Mouse (Mus musculus) cerebral cortex, adult 2 months (tissue): ENCODE data around the gene Stam.

Experiments used
- WGBS: fragments of 180-500 bp; shearing (Covaris S2); methylation state at CpG from one replicate; pipeline ENCODE4 v1.1.7; 2018; 5-methylcytosine and 5-hydroxymethylcytosine counted together

Gene Stam

DNA sequence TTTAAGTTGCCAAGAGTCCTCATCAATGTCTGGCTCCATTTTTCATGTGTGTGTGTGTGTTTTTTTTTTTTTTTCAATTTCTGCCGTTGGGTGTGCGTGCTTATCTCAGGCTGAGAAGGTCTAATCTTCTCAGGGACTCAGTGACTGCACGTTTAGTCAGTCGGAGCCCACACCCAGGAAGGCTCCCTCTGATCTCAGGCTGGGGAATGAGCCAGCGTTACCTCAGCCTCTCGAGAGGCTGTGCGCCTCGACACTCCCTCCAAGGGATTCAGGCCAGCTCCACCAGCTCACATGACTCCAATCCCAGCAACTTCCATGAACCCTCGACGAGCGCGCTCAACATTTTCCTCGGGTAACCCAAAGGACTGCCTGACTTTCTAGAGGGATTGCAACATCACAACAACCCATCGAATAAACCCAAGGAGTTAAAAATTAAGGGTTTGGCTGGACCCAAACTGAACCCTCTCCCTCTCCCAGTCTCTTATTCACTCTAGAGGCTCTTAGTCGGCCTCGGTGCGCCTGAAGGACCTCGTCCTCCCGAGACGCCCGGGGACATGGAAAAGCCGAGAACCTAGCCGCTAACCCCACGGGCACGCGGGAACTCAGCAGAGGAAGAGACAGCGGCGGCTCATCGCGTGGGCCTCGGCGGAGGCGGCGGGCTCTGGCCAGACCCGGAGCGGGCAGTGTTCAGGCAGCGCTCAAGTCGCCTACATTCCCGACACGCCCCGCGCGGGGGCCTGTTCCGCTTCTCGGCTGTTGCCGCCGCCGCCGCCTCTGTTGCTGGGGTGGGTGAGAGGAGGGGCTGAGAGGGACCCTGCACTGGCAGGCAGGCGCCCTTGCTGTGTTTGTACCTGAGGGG is at the start of gene Stam:
Gene Stam (plus strand): TSS at position 737 of the 859 bp plus-strand sequence.
- under 1% methylated on average over 50 of the region's 50 CpGs for WGBS

GRCm38 (mm10) chr2:14041249-14041648 is 32.6 kb upstream of the Stam start:
- 100% methylated on average over 2 of the region's 2 CpGs for WGBS

- WGBS: 88% methylated on average over 3 of the region's 3 CpGs
Observed at GRCm38 (mm10) chr2:14043011-14043410, 30.9 kb upstream of the Stam start.

DNA sequence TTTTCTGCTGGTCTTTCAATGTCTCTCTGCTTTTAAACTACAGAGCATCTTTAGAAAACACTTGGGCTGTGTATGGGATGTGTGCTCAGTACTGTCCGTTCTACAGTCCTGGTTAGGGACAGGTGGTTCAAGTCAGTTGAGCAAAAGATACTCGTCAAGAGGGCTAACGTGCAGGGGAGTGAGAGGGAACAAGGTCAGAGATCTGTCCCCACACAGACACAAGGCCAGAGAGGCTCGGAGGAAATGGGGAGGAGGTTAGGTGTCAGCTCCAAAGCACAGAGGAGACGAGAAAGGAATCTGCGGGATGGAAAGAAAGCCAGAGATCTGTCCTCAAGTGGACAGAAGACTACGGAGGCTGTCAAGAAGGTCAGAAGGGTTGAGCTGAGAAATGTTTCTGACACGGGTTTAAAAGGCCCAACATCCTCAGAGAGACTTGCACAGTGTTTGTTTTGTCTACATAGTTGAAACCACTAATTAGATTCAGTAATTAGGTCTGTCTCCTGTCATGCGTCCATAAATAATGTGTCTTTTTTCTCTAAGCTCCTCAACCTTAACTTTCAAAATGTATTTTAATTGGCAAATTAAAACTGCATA is 30.2 kb upstream of the Stam start:
- WGBS: 71% methylated on average over 9 of the region's 9 CpGs

- WGBS: 63% methylated on average over 5 of the region's 5 CpGs
Observed at GRCm38 (mm10) chr2:14048808-14049207, 25.1 kb upstream of the Stam start.

- WGBS: 84% methylated on average over 3 of the region's 3 CpGs
Observed at GRCm38 (mm10) chr2:14053618-14054017, 20.3 kb upstream of the Stam start.

- WGBS: 63% methylated on average over 3 of the region's 3 CpGs
Observed at GRCm38 (mm10) chr2:14054163-14054562, 19.7 kb upstream of the Stam start.

- WGBS: 6% methylated on average over 6 of the region's 6 CpGs
Observed at GRCm38 (mm10) chr2:14054716-14055115, 19.2 kb upstream of the Stam start.

- WGBS: 1% methylated on average over 56 of the region's 58 CpGs
Observed at GRCm38 (mm10) chr2:14055168-14055565, 18.7 kb upstream of the Stam start.

GRCm38 (mm10) chr2:14055566-14056331 is 18.1 kb upstream of the Stam start, which contains the start of gene Hacd1:
TSS of gene Hacd1 (minus strand) at chr2:14056135.
- under 1% methylated on average over 86 of the region's 101 CpGs for WGBS

DNA sequence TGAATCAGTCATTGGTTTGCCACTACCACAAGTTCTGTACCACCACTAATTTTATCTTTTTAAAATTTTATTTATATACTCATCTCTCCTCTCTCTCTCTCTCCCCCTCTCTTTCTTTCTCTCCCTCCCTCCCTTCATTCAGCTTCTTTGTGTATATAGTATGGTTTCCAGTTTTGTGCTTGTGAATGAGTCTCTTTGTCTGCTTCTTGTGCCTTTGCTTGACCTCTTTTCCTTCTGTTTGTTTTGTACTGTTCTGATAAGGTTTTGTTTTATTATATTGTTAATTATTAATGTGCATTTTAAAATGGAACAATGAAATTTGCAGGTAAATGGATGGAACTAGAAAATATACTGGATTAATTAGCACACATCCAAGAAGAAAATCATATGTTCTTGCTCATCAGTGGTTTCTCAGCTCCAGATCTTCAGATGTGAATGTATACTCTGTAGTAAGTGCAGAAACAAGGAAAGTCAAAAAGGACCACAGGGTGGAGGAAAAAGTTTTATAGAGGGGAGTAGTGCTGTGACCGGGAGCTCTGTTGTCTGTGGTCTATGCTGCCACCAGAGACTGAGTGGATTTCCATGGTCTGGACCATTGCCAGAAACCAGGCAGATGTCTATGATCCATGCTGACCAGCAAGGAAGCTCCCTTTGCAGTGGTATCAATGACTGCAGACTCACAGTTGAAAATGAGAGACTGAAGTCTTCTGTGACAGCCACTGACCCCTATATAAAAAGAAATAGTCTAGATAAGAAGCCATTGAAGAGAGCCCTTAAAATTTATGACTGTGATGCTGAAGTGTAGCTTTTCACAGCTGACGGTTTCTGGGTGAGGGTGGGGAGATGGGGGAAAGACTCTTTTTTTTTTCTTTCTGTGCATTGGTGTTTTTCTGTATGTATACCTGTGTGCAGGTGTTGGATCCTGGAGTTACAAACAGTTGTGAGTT is 7.9 kb upstream of the Stam start:
- WGBS: 70% methylated on average over 2 of the region's 2 CpGs

GRCm38 (mm10) chr2:14069027-14069426 is 4.9 kb upstream of the Stam start:
- WGBS: 91% methylated on average over 2 of the region's 2 CpGs

DNA sequence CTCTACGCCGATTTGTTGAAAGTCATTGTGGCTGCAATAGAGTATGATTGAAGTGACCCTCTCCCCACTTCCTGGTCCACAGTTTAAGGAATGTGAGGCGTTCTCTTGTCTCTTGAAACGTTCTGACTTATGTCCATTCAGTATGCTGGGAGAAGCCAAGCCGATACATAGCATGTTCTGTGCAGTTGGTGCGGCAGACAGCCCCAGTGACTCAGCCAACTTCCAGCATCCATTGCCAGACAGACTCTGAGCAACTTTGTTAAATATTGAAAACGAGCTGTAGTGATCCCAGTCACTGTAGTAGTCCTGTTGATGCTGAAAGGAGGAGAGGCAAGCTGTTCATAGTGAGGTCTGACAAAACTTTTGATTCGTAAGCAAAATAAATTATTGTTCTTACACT is 3.4 kb upstream of the Stam start:
- 55% methylated on average over 8 of the region's 8 CpGs for WGBS

DNA sequence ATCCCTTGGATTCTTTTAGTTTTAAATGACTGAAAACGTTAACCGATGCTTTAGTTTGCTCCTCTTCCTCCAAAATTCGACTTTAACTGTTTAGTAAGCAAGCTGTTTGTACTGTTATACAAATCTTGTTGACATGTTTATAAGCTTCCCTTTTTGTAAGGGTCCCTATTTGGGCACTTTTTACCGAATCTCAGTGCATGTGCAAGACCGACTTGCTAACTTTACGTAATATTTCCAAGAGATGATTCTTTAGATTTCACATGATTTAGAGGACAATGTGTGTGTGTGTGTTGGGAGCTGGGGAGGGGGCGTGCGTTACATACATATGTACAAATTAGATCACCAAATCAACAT is 913 bp upstream of the Stam start:
- 4% methylated on average over 8 of the region's 8 CpGs for WGBS

- WGBS: under 1% methylated on average over 38 of the region's 38 CpGs
Observed at GRCm38 (mm10) chr2:14074221-14074901, 463 bp downstream of the Stam start.

GRCm38 (mm10) chr2:14078527-14078926 is 4.6 kb downstream of the Stam start:
- WGBS: 88% methylated on average over 9 of the region's 9 CpGs

DNA sequence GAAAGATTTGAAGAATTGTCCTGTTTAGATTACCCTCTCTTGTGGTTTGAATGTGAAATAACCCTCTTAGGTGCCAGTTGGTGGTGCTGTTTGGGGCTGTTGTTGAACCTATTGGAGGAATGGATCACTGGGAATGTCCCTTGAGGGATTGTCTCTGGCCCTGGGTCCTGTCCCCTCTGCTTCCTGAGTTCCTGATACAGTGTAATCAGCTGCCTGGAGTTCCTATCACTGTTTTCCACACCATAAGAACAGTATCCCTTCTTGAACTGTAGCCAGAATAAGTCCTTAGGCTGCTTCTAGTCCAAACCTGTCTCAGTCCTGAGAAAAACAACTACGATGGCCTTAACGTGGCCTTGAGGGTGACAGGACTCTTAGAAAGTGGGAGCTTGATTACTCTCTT is 28.7 kb downstream of the Stam start:
- WGBS: 85% methylated on average over 2 of the region's 2 CpGs

GRCm38 (mm10) chr2:14103924-14104323 is 30.0 kb downstream of the Stam start:
- 98% methylated on average over 1 of the region's 1 CpGs for WGBS

GRCm38 (mm10) chr2:14107673-14108072 is 33.8 kb downstream of the Stam start:
- WGBS: 15% methylated on average over 3 of the region's 3 CpGs

- 96% methylated on average over 6 of the region's 6 CpGs for WGBS
Observed at GRCm38 (mm10) chr2:14126387-14126786, 52.5 kb downstream of the Stam start.

DNA sequence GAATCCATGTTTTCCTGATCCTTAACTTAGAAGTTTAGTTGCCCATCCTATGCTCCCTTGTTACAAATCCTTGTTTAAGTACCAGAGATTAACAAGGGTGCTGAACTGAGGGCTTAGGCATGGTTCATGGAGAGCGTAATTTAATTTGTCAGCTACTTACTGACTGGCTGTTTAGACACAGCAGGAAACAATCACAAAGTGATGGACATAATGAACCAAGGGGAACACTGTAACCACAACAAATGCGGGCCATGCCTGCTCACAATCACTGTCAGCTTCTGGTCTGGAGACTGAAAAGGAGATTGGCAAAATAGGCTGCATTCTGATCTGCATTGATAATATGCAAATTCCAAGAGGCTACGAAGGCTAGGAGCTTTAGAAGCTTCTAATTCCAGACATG is 53.7 kb downstream of the Stam start:
- 73% methylated on average over 3 of the region's 3 CpGs for WGBS
